Mouse (Mus musculus) myocyte (in vitro differentiated cells): ENCODE data around the gene Bhmt2. TPM values are rescaled to one million over a fixed set of nuclear protein-coding genes. Genes with fewer than 3 reads are reported as not detected.

ENCODE experiments used
- H3K27me3 ChIP-seq: one replicate; pipeline ENCODE4 v1.6.1; 2011; ENCODE audit not compliant: control insufficient read depth, insufficient read depth, insufficient read length
- H3K36me3 ChIP-seq: one replicate; pipeline ENCODE4 v1.6.1; 2011; ENCODE audit not compliant: control insufficient read depth, insufficient read depth
- H3K4me2 ChIP-seq: one replicate; pipeline ENCODE4 v1.6.1; 2011; ENCODE audit warnings: low read depth, control low read depth
- H3K4me3 ChIP-seq: one replicate; pipeline ENCODE4 v1.5.1; 2011; ENCODE audit warnings: mild to moderate bottlenecking, control low read depth, moderate library complexity
- H3K79me2 ChIP-seq: one replicate; pipeline ENCODE4 v1.6.1; 2011; ENCODE audit not compliant: control insufficient read depth, insufficient read depth
- H3ac ChIP-seq: one replicate; pipeline ENCODE4 v1.6.1; 2011; ENCODE audit not compliant: control insufficient read depth, insufficient read length
- CEBPB ChIP-seq: IDR thresholded peaks from 2 replicates; pipeline ENCODE4 v1.6.1; 2011; ENCODE audit warnings: mild to moderate bottlenecking, moderate library complexity; ENCODE audit not compliant: poor library complexity, insufficient read depth, severe bottlenecking
- E2F4 ChIP-seq: IDR thresholded peaks from one replicate; pipeline ENCODE4 v1.6.1; 2011; ENCODE audit warnings: mild to moderate bottlenecking, control low read depth, moderate library complexity; ENCODE audit not compliant: insufficient read depth
- MAX ChIP-seq: IDR thresholded peaks from one replicate; pipeline ENCODE4 v1.6.1; 2011; ENCODE audit warnings: low read depth, mild to moderate bottlenecking, control low read depth
- MYOD1 ChIP-seq, 3 experiments: IDR thresholded peaks; one replicate each; pipeline ENCODE4 v1.6.1; 2011; ENCODE audit warnings: control low read depth in 2 of 3, low read depth in 2 of 3, mild to moderate bottlenecking in 2 of 3, moderate library complexity in 1 of 3; ENCODE audit not compliant: insufficient read length in 2 of 3, control insufficient read depth in 1 of 3
- MYOG ChIP-seq, 3 experiments: IDR thresholded peaks; one replicate each; pipeline ENCODE4 v1.6.1; 2011; ENCODE audit warnings: control low read depth in 2 of 3, low read depth in 2 of 3, mild to moderate bottlenecking in 2 of 3; ENCODE audit not compliant: insufficient read length in 2 of 3, control insufficient read depth in 1 of 3, insufficient read depth in 1 of 3
- POLR2A ChIP-seq: IDR thresholded peaks from one replicate; pipeline ENCODE4 v1.6.1; 2011; ENCODE audit warnings: low read depth, mild to moderate bottlenecking, control low read depth, moderate library complexity; ENCODE audit not compliant: insufficient read length
- POLR2AphosphoS2 ChIP-seq: IDR thresholded peaks from one replicate; pipeline ENCODE4 v1.6.1; 2011; ENCODE audit warnings: low read depth, control low read depth; ENCODE audit not compliant: insufficient read length
- REST ChIP-seq: IDR thresholded peaks from one replicate; pipeline ENCODE4 v1.6.1; 2011; ENCODE audit warnings: mild to moderate bottlenecking, control low read depth, moderate library complexity; ENCODE audit not compliant: insufficient read depth, insufficient read length
- SRF ChIP-seq: IDR thresholded peaks from one replicate; pipeline ENCODE4 v1.6.1; 2011; ENCODE audit warnings: low read depth; ENCODE audit not compliant: control insufficient read depth, insufficient read length
- TCF12 ChIP-seq: IDR thresholded peaks from one replicate; pipeline ENCODE4 v1.6.1; 2011; ENCODE audit warnings: mild to moderate bottlenecking, control low read depth; ENCODE audit not compliant: poor library complexity, insufficient read depth, severe bottlenecking
- TCF3 ChIP-seq: IDR thresholded peaks from one replicate; pipeline ENCODE4 v1.6.1; 2011; ENCODE audit warnings: low read depth, control low read depth; ENCODE audit not compliant: insufficient read length
- USF1 ChIP-seq: IDR thresholded peaks from one replicate; pipeline ENCODE4 v1.6.1; 2011; ENCODE audit warnings: low read depth, mild to moderate bottlenecking, control low read depth, moderate library complexity
- polyA plus RNA-seq: library from polyadenylated mRNA; unstranded; fragments of >200 nt; fragmentation: generic; extraction: Trizol; gene quantifications from one replicate; pipeline ENCODE4 v1.2.1, GENCODE M21; 2012; ENCODE audit warnings: missing spikeins

Bhmt2 gene
- polyA plus RNA-seq, 1 experiment: not detected

GRCm38 (mm10) chr13:93657941-93658340 lies 16.2 kb downstream of the Bhmt2 start:
- H3K4me3 ChIP-seq: no peak overlapping the region
- no peaks in the 10 kb centered on the region for H3K36me3 ChIP-seq
- H3K27me3 ChIP-seq: no peaks in the 10 kb centered on the region
- no peak overlapping the region for H3ac ChIP-seq
- H3K4me2 ChIP-seq: no peak overlapping the region
- no peak for TF ChIP-seq MYOG (IDR thresholded peaks at IDR 0.05; ENCODE audit: control insufficient read depth in 1 of 3, insufficient read depth in 1 of 3, insufficient read length in 2 of 3, low read depth in 2 of 3)
- no peak for TF ChIP-seq MYOD1 (IDR thresholded peaks at IDR 0.05; ENCODE audit: control insufficient read depth in 1 of 3, insufficient read length in 2 of 3, low read depth in 2 of 3)
- no peak for TF ChIP-seq TCF3
- no peak for TF ChIP-seq REST
- no peak for TF ChIP-seq CEBPB
- TF ChIP-seq E2F4: no peak
- TF ChIP-seq MAX: no peak
- TF ChIP-seq POLR2AphosphoS2: no peak
- no peak for TF ChIP-seq USF1
- no peak for TF ChIP-seq TCF12
- no peak for TF ChIP-seq POLR2A
- TF ChIP-seq SRF: no peak
- no peaks in the 10 kb centered on the region for H3K79me2 ChIP-seq

- no peak for TF ChIP-seq POLR2AphosphoS2
- TF ChIP-seq CEBPB: no peak
- TF ChIP-seq MAX: no peak
- TF ChIP-seq TCF12: no peak
- TF ChIP-seq SRF: no peak
- no peak for TF ChIP-seq TCF3
- no peak for TF ChIP-seq USF1
- TF ChIP-seq MYOD1 (IDR thresholded peaks at IDR 0.05; ENCODE audit: control insufficient read depth in 1 of 3, insufficient read length in 2 of 3, low read depth in 2 of 3): no peak
- TF ChIP-seq E2F4: no peak
- TF ChIP-seq MYOG (IDR thresholded peaks at IDR 0.05; ENCODE audit: control insufficient read depth in 1 of 3, insufficient read depth in 1 of 3, insufficient read length in 2 of 3, low read depth in 2 of 3): no peak
- TF ChIP-seq REST: no peak
- TF ChIP-seq POLR2A: no peak
These were observed 20.7 kb downstream of the Bhmt2 start for GRCm38 (mm10) chr13:93653382-93653781.

GRCm38 (mm10) chr13:93648387-93649130 lies 25.5 kb downstream of the Bhmt2 start:
- TF ChIP-seq MYOG (IDR thresholded peaks at IDR 0.05; ENCODE audit: control insufficient read depth in 1 of 3, insufficient read depth in 1 of 3, insufficient read length in 2 of 3, low read depth in 2 of 3) (no peak), SRF (no peak), MAX (no peak), REST (no peak), POLR2A (no peak), CEBPB (no peak), MYOD1 (IDR thresholded peaks at IDR 0.05; ENCODE audit: control insufficient read depth in 1 of 3, insufficient read length in 2 of 3, low read depth in 2 of 3) (no peak), TCF12 (no peak), E2F4 (no peak), POLR2AphosphoS2 (no peak), USF1 (no peak), TCF3 (no peak)
- Histone ChIP-seq H3K4me2 (no peak overlapping the region), H3K79me2 (no peaks in the 10 kb centered on the region), H3ac (no peak overlapping the region), H3K4me3 (no peak overlapping the region), H3K36me3 (no peaks in the 10 kb centered on the region), H3K27me3 (no peaks in the 10 kb centered on the region)

More at GRCm38 (mm10) chr13:93653382-93653781, 20.7 kb downstream of the Bhmt2 start:
- Histone ChIP-seq H3K79me2 (no peaks in the 10 kb centered on the region), H3ac (no peak overlapping the region), H3K36me3 (no peaks in the 10 kb centered on the region), H3K4me3 (no peak overlapping the region), H3K27me3 (no peaks in the 10 kb centered on the region), H3K4me2 (no peak overlapping the region)

- Histone ChIP-seq H3K79me2 (no peaks in the 10 kb centered on the region), H3ac (no peak overlapping the region), H3K36me3 (no peaks in the 10 kb centered on the region), H3K27me3 (peaks cover 16% of the 10 kb centered on the region), H3K4me3 (no peak overlapping the region), H3K4me2 (no peak overlapping the region)
- no peak for TF ChIP-seq POLR2AphosphoS2
- no peak for TF ChIP-seq SRF
- no peak for TF ChIP-seq TCF12
- TF ChIP-seq REST: no peak
- TF ChIP-seq CEBPB: no peak
- TF ChIP-seq TCF3: no peak
- TF ChIP-seq E2F4: no peak
- TF ChIP-seq POLR2A: no peak
- no peak for TF ChIP-seq MYOG (IDR thresholded peaks at IDR 0.05; ENCODE audit: control insufficient read depth in 1 of 3, insufficient read depth in 1 of 3, insufficient read length in 2 of 3, low read depth in 2 of 3)
These were observed 34.5 kb downstream of the Bhmt2 start for GRCm38 (mm10) chr13:93639636-93640035.
